Mouse (Mus musculus) intestine, postnatal 0 days (tissue): ENCODE measurements around the gene Fntb. TPM values are rescaled to one million over a fixed set of nuclear protein-coding genes. Genes with fewer than 3 reads are reported as not detected.
A peak's percentile ranks its signal among the peaks of the same experiment; 100 is the strongest.

Source experiments
- ATAC-seq: fragments of 200-750 bp; cut with Nextera tagmentation; 2 replicates; pipeline ENCODE4 v1.8.0; 2017; ENCODE audit warnings: mild to moderate bottlenecking, moderate TSS enrichment, moderate library complexity
- H3K27ac ChIP-seq: fragments of 300-500 bp; sonication (generic); 2 replicates; pipeline ENCODE4 v1.5.1; 2014; ENCODE audit warnings: mild to moderate bottlenecking, low read depth, low read length, moderate library complexity
- H3K27me3 ChIP-seq: fragments of 300-500 bp; sonication (generic); replicated peaks from 2 replicates; pipeline ENCODE4 v1.6.1; 2014; ENCODE audit warnings: low read length, mixed read lengths; ENCODE audit not compliant: control insufficient read depth, insufficient read depth
- H3K36me3 ChIP-seq: fragments of 300-500 bp; sonication (generic); 2 replicates; pipeline ENCODE4 v1.6.1; 2014; ENCODE audit warnings: mild to moderate bottlenecking, moderate library complexity; ENCODE audit not compliant: control insufficient read depth, insufficient read depth
- H3K4me1 ChIP-seq: fragments of 300-500 bp; sonication (generic); replicated peaks from 2 replicates; pipeline ENCODE4 v1.6.1; 2014; ENCODE audit warnings: antibody characterized with exemption, low read length, mixed read lengths; ENCODE audit not compliant: control insufficient read depth, insufficient read depth
- H3K4me2 ChIP-seq: fragments of 300-500 bp; sonication (generic); replicated peaks from 2 replicates; pipeline ENCODE4 v1.6.1; 2014; ENCODE audit warnings: low read depth, mild to moderate bottlenecking, moderate library complexity
- H3K4me3 ChIP-seq: fragments of 300-500 bp; sonication (generic); 2 replicates; pipeline ENCODE4 v1.5.1; 2014; ENCODE audit warnings: low read depth, low read length
- H3K9ac ChIP-seq: fragments of 300-500 bp; sonication (generic); 2 replicates; pipeline ENCODE4 v1.6.1; 2014; ENCODE audit warnings: mild to moderate bottlenecking, low read depth, low read length
- H3K9me3 ChIP-seq: fragments of 300-500 bp; sonication (generic); 2 replicates; pipeline ENCODE4 v1.6.1; 2016; ENCODE audit warnings: mixed run types; ENCODE audit not compliant: control insufficient read depth
- CTCF ChIP-seq: sonication (generic); IDR thresholded peaks from 2 replicates; pipeline ENCODE4 v1.5.1; 2016; ENCODE audit warnings: low read depth, mild to moderate bottlenecking, control low read depth, antibody characterized with exemption, moderate library complexity
- WGBS: fragments of 180-500 bp; shearing (Covaris S2); extraction: QIAGEN DNeasy Blood & Tissue Kit; methylation state at CpG from one replicate; pipeline ENCODE4 v1.1.7; 2014; 5-methylcytosine and 5-hydroxymethylcytosine counted together
- polyA plus RNA-seq: library from polyadenylated mRNA; unstranded; fragments of >200 nt; fragmentation: Nextera tagmentation; extraction: Ambion mirVana; gene quantifications from 2 replicates; pipeline ENCODE4 v1.2.1, GENCODE M21; 2015

Gene Fntb
- polyA plus RNA-seq, 1 experiment from 2014 or later: 13.5 TPM

- H3K9ac ChIP-seq: no peak overlapping the region
- no peaks in the 10 kb centered on the region for H3K4me1 ChIP-seq
- no peak overlapping the region for H3K4me2 ChIP-seq
- H3K27ac ChIP-seq: no peak overlapping the region
- WGBS: 52% methylated on average over 7 of the region's 7 CpGs
- H3K4me3 ChIP-seq: no peak overlapping the region
- peaks cover 3% of the 10 kb centered on the region; the same call in 1 of the 2 replicates for H3K36me3 ChIP-seq
- TF ChIP-seq CTCF: peak; percentile 94
- H3K9me3 ChIP-seq: no peaks in the 10 kb centered on the region
- ATAC-seq: peak; percentile 27; the same call in 1 of the 2 replicates
- H3K27me3 ChIP-seq: no peaks in the 10 kb centered on the region
Observed at GRCm38 (mm10) chr12:76803700-76804252, 38.4 kb downstream of the Fntb start.

GRCm38 (mm10) chr12:76805056-76805811, 39.8 kb downstream of the Fntb start:
- WGBS: 92% methylated on average over 10 of the region's 10 CpGs
- no peaks in the 10 kb centered on the region for H3K27me3 ChIP-seq
- no peak for TF ChIP-seq CTCF
- H3K9ac ChIP-seq: no peak overlapping the region
- peaks cover 3% of the 10 kb centered on the region; the same call in 1 of the 2 replicates for H3K36me3 ChIP-seq
- ATAC-seq: no peak
- no peak overlapping the region for H3K27ac ChIP-seq
- H3K4me3 ChIP-seq: no peak overlapping the region
- H3K4me2 ChIP-seq: no peak overlapping the region
- H3K4me1 ChIP-seq: no peaks in the 10 kb centered on the region
- H3K9me3 ChIP-seq: no peaks in the 10 kb centered on the region

- WGBS: 87% methylated on average over 10 of the region's 10 CpGs
- no peak for ATAC-seq
- Histone ChIP-seq H3K4me3 (no peak overlapping the region), H3K9ac (no peak overlapping the region), H3K4me2 (no peak overlapping the region), H3K27ac (no peak overlapping the region), H3K36me3 (peaks cover 3% of the 10 kb centered on the region; the same call in 1 of the 2 replicates), H3K4me1 (no peaks in the 10 kb centered on the region), H3K9me3 (no peaks in the 10 kb centered on the region), H3K27me3 (no peaks in the 10 kb centered on the region)
- TF ChIP-seq CTCF: no peak
Observed at GRCm38 (mm10) chr12:76807796-76808195, 42.4 kb downstream of the Fntb start.

GRCm38 (mm10) chr12:76810491-76810890, 45.1 kb downstream of the Fntb start:
- no peak for TF ChIP-seq CTCF
- ATAC-seq: no peak
- 91% methylated on average over 5 of the region's 5 CpGs for WGBS
- Histone ChIP-seq H3K4me1 (no peaks in the 10 kb centered on the region), H3K9me3 (no peaks in the 10 kb centered on the region), H3K9ac (no peak overlapping the region), H3K36me3 (no peaks in the 10 kb centered on the region), H3K27me3 (no peaks in the 10 kb centered on the region), H3K27ac (no peak overlapping the region), H3K4me2 (no peak overlapping the region), H3K4me3 (no peak overlapping the region)

- no peaks in the 10 kb centered on the region for H3K9me3 ChIP-seq
- H3K27me3 ChIP-seq: no peaks in the 10 kb centered on the region
- H3K4me1 ChIP-seq: no peaks in the 10 kb centered on the region
- no peak for ATAC-seq
- no peak overlapping the region for H3K9ac ChIP-seq
- no peak overlapping the region for H3K4me2 ChIP-seq
- no peaks in the 10 kb centered on the region for H3K36me3 ChIP-seq
- no peak for TF ChIP-seq CTCF
- H3K27ac ChIP-seq: no peak overlapping the region
- WGBS: 96% methylated on average over 4 of the region's 4 CpGs
- no peak overlapping the region for H3K4me3 ChIP-seq
Observed at GRCm38 (mm10) chr12:76811006-76811405, 45.6 kb downstream of the Fntb start.

- H3K4me1 ChIP-seq: no peaks in the 10 kb centered on the region
- no peak overlapping the region for H3K4me2 ChIP-seq
- no peak overlapping the region for H3K9ac ChIP-seq
- 66% methylated on average over 10 of the region's 10 CpGs for WGBS
- no peaks in the 10 kb centered on the region for H3K9me3 ChIP-seq
- no peaks in the 10 kb centered on the region for H3K36me3 ChIP-seq
- no peak overlapping the region for H3K4me3 ChIP-seq
- no peak for TF ChIP-seq CTCF
- no peaks in the 10 kb centered on the region for H3K27me3 ChIP-seq
- no peak overlapping the region for H3K27ac ChIP-seq
- no peak for ATAC-seq
Observed at GRCm38 (mm10) chr12:76813543-76813942, 48.2 kb downstream of the Fntb start.
